Mouse (Mus musculus): ENCODE data around the gene Prr5l.

GRCm38 (mm10) chr2:101816646-101817308 is 66.0 kb downstream of the Prr5l start:
- TF ChIP-seq GATA1 (IDR thresholded peaks at IDR 0.05; ENCODE audit: low read length): no peak
- TF ChIP-seq TAL1 (IDR thresholded peaks at IDR 0.05; ENCODE audit: low read length): no peak
